Mouse (Mus musculus) forebrain, embryonic 15.5 days (tissue): ENCODE measurements at regions not wholly inside any gene's neighbourhood (a gene's known extent, or its start where the extent isn't known, plus 50 kb on each side); places are given as distances from the start of the nearest gene placed in this dataset.
A peak's percentile ranks its signal among the peaks of the same experiment; 100 is the strongest.

ENCODE experiments used
- ATAC-seq: fragments of 200-750 bp; cut with Nextera tagmentation; replicated peaks from 2 replicates; pipeline ENCODE4 v1.8.0; 2017; ENCODE audit warnings: mild to moderate bottlenecking, moderate TSS enrichment, moderate library complexity
- H3K27ac ChIP-seq: fragments of 300-500 bp; sonication (generic); replicated peaks from 2 replicates; pipeline ENCODE4 v1.5.1; 2015; ENCODE audit warnings: mild to moderate bottlenecking, inconsistent platforms
- H3K27me3 ChIP-seq: fragments of 300-500 bp; sonication (generic); 2 replicates; pipeline ENCODE4 v1.6.1; 2015; ENCODE audit warnings: inconsistent platforms
- H3K36me3 ChIP-seq: fragments of 300-500 bp; sonication (generic); 2 replicates; pipeline ENCODE4 v1.6.1; 2015; ENCODE audit warnings: mild to moderate bottlenecking, inconsistent platforms
- H3K4me1 ChIP-seq: fragments of 300-500 bp; sonication (generic); 2 replicates; pipeline ENCODE4 v1.6.1; 2015; ENCODE audit warnings: inconsistent platforms
- H3K4me2 ChIP-seq: fragments of 300-500 bp; sonication (generic); replicated peaks from 2 replicates; pipeline ENCODE4 v1.6.1; 2015; ENCODE audit warnings: mild to moderate bottlenecking, inconsistent platforms
- H3K4me3 ChIP-seq: fragments of 300-500 bp; sonication (generic); 2 replicates; pipeline ENCODE4 v1.5.1; 2015; ENCODE audit warnings: mild to moderate bottlenecking, inconsistent platforms
- H3K9ac ChIP-seq: fragments of 300-500 bp; sonication (generic); replicated peaks from 2 replicates; pipeline ENCODE4 v1.6.1; 2015; ENCODE audit warnings: mild to moderate bottlenecking, inconsistent platforms
- H3K9me3 ChIP-seq: fragments of 300-500 bp; sonication (generic); 2 replicates; pipeline ENCODE4 v1.6.1; 2016; ENCODE audit warnings: inconsistent platforms
- WGBS: fragments of 180-500 bp; shearing (Covaris S2); methylation state at CpG from one replicate; pipeline ENCODE4 v1.1.7; 2015; ENCODE audit warnings: mixed read lengths; 5-methylcytosine and 5-hydroxymethylcytosine counted together

DNA sequence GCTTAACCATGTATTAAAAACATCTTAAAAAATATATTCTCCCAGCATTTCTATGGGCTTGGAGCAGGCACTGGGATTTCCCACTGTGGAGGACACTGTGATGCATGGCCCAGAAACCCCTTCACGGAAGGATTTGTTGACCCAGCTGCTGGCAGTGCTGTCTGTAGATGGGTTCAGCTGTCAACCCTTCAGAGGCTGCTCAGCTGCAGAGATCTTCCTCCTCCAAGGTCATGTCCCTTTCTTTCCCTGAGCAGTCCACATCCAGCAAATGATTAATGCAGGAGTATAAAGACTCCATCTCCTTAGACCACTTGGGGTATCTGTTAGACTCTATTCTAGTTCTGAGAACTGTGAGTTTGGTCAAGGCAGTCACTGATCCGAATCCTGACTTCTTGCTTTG is 108.4 kb upstream of the 1810046K07Rik start:
- Histone ChIP-seq H3K36me3 (no peaks in the 10 kb centered on the region), H3K4me1 (0 out of 2 replicates have a peak, but pooled peaks cover 2% of the 10 kb centered on the region), H3K4me2 (no peak overlapping the region), H3K27me3 (no peaks in the 10 kb centered on the region), H3K9me3 (no peaks in the 10 kb centered on the region), H3K9ac (no peak overlapping the region), H3K27ac (no peak overlapping the region), H3K4me3 (no peak overlapping the region)
- 84% methylated on average over 2 of the region's 2 CpGs for WGBS
- no peak for ATAC-seq

DNA sequence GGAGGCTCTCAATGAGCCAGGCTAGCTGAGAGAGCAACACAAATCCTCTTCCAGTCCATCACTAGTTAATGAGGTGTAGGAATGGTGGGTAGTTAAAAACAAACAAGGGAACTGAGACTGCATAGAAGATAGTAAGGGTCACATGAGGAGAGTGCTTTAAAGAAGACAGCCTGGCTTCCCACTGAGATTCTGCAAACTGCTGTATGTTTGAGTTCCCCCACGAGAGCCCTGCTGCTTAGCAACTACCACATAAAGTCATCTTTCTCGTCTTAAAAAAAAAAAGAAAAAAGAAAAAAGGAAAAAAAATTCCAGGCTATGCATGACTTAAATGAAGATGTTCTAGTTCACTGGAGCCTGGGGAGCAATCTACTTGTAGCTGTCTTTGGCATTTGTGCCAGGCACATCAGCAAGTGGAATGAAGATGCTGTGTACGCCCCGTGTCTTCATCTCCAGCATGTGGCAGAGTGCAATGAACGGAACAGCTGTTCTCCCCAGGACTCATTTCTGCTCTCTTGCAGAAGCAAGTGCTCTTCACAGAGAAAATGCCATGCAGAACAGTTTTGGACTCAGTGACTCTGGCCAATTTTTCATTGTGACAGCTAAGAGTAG is 113.2 kb upstream of the 1810046K07Rik start:
- WGBS: 35% methylated on average over 5 of the region's 5 CpGs
- Histone ChIP-seq H3K4me2 (no peak overlapping the region), H3K9ac (no peak overlapping the region), H3K27ac (0 out of 2 replicates have a peak overlapping the region, but pooled peaks have one; percentile 15), H3K4me1 (0 out of 2 replicates have a peak, but pooled peaks cover 3% of the 10 kb centered on the region), H3K9me3 (no peaks in the 10 kb centered on the region), H3K27me3 (no peaks in the 10 kb centered on the region), H3K36me3 (no peaks in the 10 kb centered on the region), H3K4me3 (no peak overlapping the region)
- no peak for ATAC-seq

GRCm38 (mm10) chr9:51455690-51456089 is 127.0 kb upstream of the 1810046K07Rik start:
- Histone ChIP-seq H3K9me3 (no peaks in the 10 kb centered on the region), H3K4me3 (no peak overlapping the region), H3K4me2 (no peak overlapping the region), H3K27ac (no peak overlapping the region), H3K4me1 (no peaks in the 10 kb centered on the region), H3K36me3 (no peaks in the 10 kb centered on the region), H3K27me3 (no peaks in the 10 kb centered on the region), H3K9ac (no peak overlapping the region)
- ATAC-seq: no peak
- 43% methylated on average over 2 of the region's 2 CpGs for WGBS

GRCm38 (mm10) chr9:51462463-51463024 is 133.8 kb upstream of the 1810046K07Rik start:
- Histone ChIP-seq H3K4me1 (no peaks in the 10 kb centered on the region), H3K4me2 (no peak overlapping the region), H3K27me3 (no peaks in the 10 kb centered on the region), H3K4me3 (no peak overlapping the region), H3K36me3 (no peaks in the 10 kb centered on the region), H3K9ac (no peak overlapping the region), H3K9me3 (no peaks in the 10 kb centered on the region), H3K27ac (no peak overlapping the region)
- WGBS: 87% methylated on average over 6 of the region's 6 CpGs
- no peak for ATAC-seq

- Histone ChIP-seq H3K27ac (no peak overlapping the region), H3K4me2 (no peak overlapping the region), H3K9ac (no peak overlapping the region), H3K4me3 (no peak overlapping the region), H3K4me1 (no peaks in the 10 kb centered on the region), H3K27me3 (no peaks in the 10 kb centered on the region), H3K9me3 (no peaks in the 10 kb centered on the region), H3K36me3 (no peaks in the 10 kb centered on the region)
- WGBS: 64% methylated on average over 1 of the region's 1 CpGs
- ATAC-seq: no peak
These were observed 141.3 kb upstream of the 1810046K07Rik start for GRCm38 (mm10) chr9:51470031-51470430.

GRCm38 (mm10) chr9:51476511-51477056 is 147.9 kb upstream of the 1810046K07Rik start:
- ATAC-seq: no peak
- Histone ChIP-seq H3K4me1 (no peaks in the 10 kb centered on the region), H3K9ac (no peak overlapping the region), H3K27me3 (no peaks in the 10 kb centered on the region), H3K9me3 (no peaks in the 10 kb centered on the region), H3K27ac (no peak overlapping the region), H3K36me3 (no peaks in the 10 kb centered on the region), H3K4me2 (no peak overlapping the region), H3K4me3 (no peak overlapping the region)
- WGBS: 56% methylated on average over 3 of the region's 3 CpGs

GRCm38 (mm10) chr9:51487840-51488239 is 159.1 kb upstream of the 1810046K07Rik start:
- H3K4me3 ChIP-seq: no peak overlapping the region

GRCm38 (mm10) chr9:51507265-51507913 is 178.7 kb upstream of the 1810046K07Rik start:
- Histone ChIP-seq H3K27me3 (no peaks in the 10 kb centered on the region), H3K4me1 (no peaks in the 10 kb centered on the region), H3K36me3 (no peaks in the 10 kb centered on the region), H3K4me2 (no peak overlapping the region), H3K4me3 (no peak overlapping the region), H3K9me3 (no peaks in the 10 kb centered on the region), H3K27ac (no peak overlapping the region), H3K9ac (no peak overlapping the region)
- no peak for ATAC-seq
- WGBS: 82% methylated on average over 3 of the region's 3 CpGs

More at GRCm38 (mm10) chr9:51487840-51488239, 159.1 kb upstream of the 1810046K07Rik start:
- H3K4me2 ChIP-seq: no peak overlapping the region
- no peak overlapping the region for H3K9ac ChIP-seq
- no peak overlapping the region for H3K27ac ChIP-seq
- ATAC-seq: no peak
- no peaks in the 10 kb centered on the region for H3K9me3 ChIP-seq
- no peaks in the 10 kb centered on the region for H3K36me3 ChIP-seq
- no peaks in the 10 kb centered on the region for H3K27me3 ChIP-seq
- 62% methylated on average over 3 of the region's 3 CpGs for WGBS
- H3K4me1 ChIP-seq: no peaks in the 10 kb centered on the region

DNA sequence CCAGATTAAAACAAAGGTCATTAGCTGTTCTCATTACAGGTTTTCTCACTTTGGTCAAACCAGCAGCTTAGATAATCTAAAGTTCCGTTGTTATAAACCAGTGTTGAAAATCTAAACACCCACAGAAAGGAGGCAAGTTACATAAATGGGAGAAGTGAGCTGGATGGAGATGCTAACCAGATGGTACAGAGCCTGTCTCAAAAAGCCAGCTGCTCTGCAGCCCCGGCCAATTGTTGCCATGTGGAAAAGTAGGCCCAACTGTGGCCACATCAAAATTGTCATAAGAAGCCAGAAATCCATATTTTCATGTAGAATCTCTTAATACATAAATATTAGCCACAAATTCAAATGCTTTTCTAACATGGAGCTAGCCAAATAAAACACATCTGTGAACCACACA is 188.9 kb upstream of the 1810046K07Rik start:
- Histone ChIP-seq H3K27ac (no peak overlapping the region), H3K36me3 (no peaks in the 10 kb centered on the region), H3K4me3 (no peak overlapping the region), H3K4me2 (no peak overlapping the region), H3K27me3 (no peaks in the 10 kb centered on the region), H3K4me1 (no peaks in the 10 kb centered on the region), H3K9ac (no peak overlapping the region), H3K9me3 (no peaks in the 10 kb centered on the region)
- no peak for ATAC-seq
- WGBS: 69% methylated on average over 2 of the region's 2 CpGs

GRCm38 (mm10) chr9:51518376-51518775 is 189.7 kb upstream of the 1810046K07Rik start:
- Histone ChIP-seq H3K4me3 (no peak overlapping the region), H3K9ac (no peak overlapping the region), H3K36me3 (no peaks in the 10 kb centered on the region), H3K9me3 (no peaks in the 10 kb centered on the region), H3K4me2 (no peak overlapping the region), H3K4me1 (no peaks in the 10 kb centered on the region), H3K27me3 (no peaks in the 10 kb centered on the region), H3K27ac (no peak overlapping the region)
- ATAC-seq: no peak
- WGBS: 73% methylated on average over 4 of the region's 4 CpGs

- no peak for ATAC-seq
- no peaks in the 10 kb centered on the region for H3K27me3 ChIP-seq
These were observed 194.8 kb upstream of the 1810046K07Rik start for GRCm38 (mm10) chr9:51523471-51523870.

DNA sequence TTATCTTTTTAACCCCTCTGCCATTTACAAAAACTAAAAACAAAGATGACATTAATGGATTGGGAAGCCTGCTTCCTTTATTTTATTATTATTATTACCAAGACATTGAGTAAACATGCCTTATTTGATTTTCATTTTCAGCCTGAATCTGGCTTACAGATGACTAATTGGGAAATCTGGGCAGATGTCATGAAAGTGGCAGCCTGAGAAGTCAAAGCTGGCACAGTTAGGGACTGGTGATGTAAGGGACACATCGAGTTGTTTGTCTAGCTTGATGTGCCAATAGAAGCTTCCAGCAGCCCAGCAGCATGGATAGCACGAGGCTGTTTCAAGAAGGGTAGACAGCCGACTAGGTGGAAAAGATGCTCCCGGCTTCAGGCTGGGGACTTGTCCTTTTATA is 197.2 kb upstream of the 1810046K07Rik start:
- ATAC-seq: no peak
- no peaks in the 10 kb centered on the region for H3K4me1 ChIP-seq
- H3K9me3 ChIP-seq: no peaks in the 10 kb centered on the region
- no peak overlapping the region for H3K9ac ChIP-seq
- H3K27me3 ChIP-seq: no peaks in the 10 kb centered on the region
- 81% methylated on average over 4 of the region's 4 CpGs for WGBS
- no peak overlapping the region for H3K27ac ChIP-seq
- H3K4me3 ChIP-seq: no peak overlapping the region
- H3K4me2 ChIP-seq: no peak overlapping the region
- no peaks in the 10 kb centered on the region for H3K36me3 ChIP-seq

More at GRCm38 (mm10) chr9:51523471-51523870, 194.8 kb upstream of the 1810046K07Rik start:
- H3K9me3 ChIP-seq: no peaks in the 10 kb centered on the region
- no peak overlapping the region for H3K9ac ChIP-seq
- no peak overlapping the region for H3K27ac ChIP-seq
- no peak overlapping the region for H3K4me3 ChIP-seq
- no peaks in the 10 kb centered on the region for H3K36me3 ChIP-seq
- H3K4me1 ChIP-seq: no peaks in the 10 kb centered on the region
- no peak overlapping the region for H3K4me2 ChIP-seq
